Mouse (Mus musculus): ENCODE results near the gene Lingo3.

- TF ChIP-seq CTCF (IDR thresholded peaks at IDR 0.05; ENCODE audit: borderline replicate concordance, insufficient read depth, low read length): no peak
- TF ChIP-seq POLR2A (IDR thresholded peaks at IDR 0.05; ENCODE audit: low read depth, low read length): no peak
Measured at GRCm38 (mm10) chr10:80843087-80843930, 530 bp downstream of the Lingo3 start.
